Comparison of ENCODE assay signal across 8 mouse cellular contexts in the genomic region with DNA sequence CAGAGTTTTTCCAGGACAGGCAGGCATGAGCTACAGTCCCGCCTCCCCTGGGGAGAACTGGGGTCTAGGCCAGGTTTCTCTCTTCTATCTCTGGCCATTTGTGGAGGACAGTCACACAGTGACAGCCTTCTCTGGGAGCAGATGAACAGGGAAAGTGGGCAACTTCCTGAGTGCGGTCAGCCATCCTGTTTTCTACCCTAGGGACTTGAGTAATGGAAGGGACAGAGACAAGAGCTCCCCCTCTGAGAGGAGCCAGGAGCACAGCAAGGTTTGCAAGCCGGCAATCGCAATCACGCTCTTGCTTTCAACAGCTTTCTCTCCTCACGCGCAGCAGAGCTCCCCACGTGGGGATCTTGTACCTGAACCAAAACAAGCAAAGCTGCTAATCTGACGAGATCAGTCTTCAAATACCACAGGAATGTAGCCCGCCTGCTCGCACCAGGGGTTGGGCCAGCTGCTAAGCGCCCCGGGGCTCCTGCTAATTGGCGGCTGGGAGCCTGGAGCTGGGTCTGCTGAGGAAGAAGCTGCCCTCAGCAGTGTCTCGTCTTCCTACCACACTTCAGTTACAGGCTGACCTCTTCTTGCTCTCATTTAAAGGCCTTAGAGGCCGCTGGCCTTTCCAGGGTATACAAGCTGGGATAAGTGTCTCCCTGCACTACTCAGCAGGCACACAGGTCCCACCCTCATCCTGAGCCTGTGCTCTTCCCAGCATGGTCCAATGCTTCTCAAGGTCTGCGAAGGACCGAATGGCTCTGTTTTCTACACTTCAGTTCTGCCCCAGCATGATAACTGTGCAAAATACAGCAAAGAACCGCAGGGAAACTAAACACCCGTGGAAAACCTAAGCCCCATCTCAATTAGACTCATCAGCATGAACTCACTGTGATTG.
DNase-seq lines count a peak whose midpoint lies in the region; ATAC-seq and TF ChIP-seq lines count a peak whose summit lies in the region.

No protein-coding gene starts in this region.

- H3K9ac ChIP-seq in heart, postnatal 0 days (replicated peaks; ENCODE audit: low read depth, low read length), result peak overlapping the region; percentile 18; the same call in 1 of the 2 replicates
- H3K9ac ChIP-seq in midbrain, embryonic 11.5 days (ENCODE audit: low read length), result no peak overlapping the region

- no peaks in the 10 kb centered on the region for H3K36me3 ChIP-seq in heart, postnatal 0 days (replicated peaks; ENCODE audit: control insufficient read depth, insufficient read depth, low read length)
- no peaks in the 10 kb centered on the region for H3K36me3 ChIP-seq in midbrain, embryonic 11.5 days (ENCODE audit: control insufficient read depth, insufficient read depth, low read length)

- H3K27ac ChIP-seq in heart, postnatal 0 days (ENCODE audit: low read depth), result 0 out of 2 replicates have a peak overlapping the region, but pooled peaks have one; percentile 10
- no peak overlapping the region for H3K27ac ChIP-seq in midbrain, embryonic 11.5 days (ENCODE audit: low read depth, low read length)

- H3K4me2 ChIP-seq in heart, postnatal 0 days (ENCODE audit: low read depth, low read length), result peak overlapping the region; percentile 45
- H3K4me2 ChIP-seq in midbrain, embryonic 11.5 days, result no peak overlapping the region; the same call in 1 of the 2 replicates

- H3K4me1 ChIP-seq in heart, postnatal 0 days (ENCODE audit: control insufficient read depth, insufficient read depth), result peaks cover 31% of the 10 kb centered on the region
- peaks cover 9% of the 10 kb centered on the region; the same call in 1 of the 2 replicates for H3K4me1 ChIP-seq in midbrain, embryonic 11.5 days (ENCODE audit: control insufficient read depth, insufficient read depth, low read length)

- H3K4me3 ChIP-seq in heart, postnatal 0 days (ENCODE audit: low read depth, low read length), result 0 out of 2 replicates have a peak overlapping the region, but pooled peaks have one; percentile 0
- H3K4me3 ChIP-seq in midbrain, embryonic 11.5 days (ENCODE audit: low read depth, low read length), result no peak overlapping the region

- ATAC-seq in heart, postnatal 0 days (ENCODE audit: insufficient read depth, low read depth), result peak; percentile 47
- ATAC-seq in midbrain, embryonic 11.5 days (ENCODE audit: low FRiP score), result no peak
- no peak for ATAC-seq in erythroblast, adult 5-6 weeks (replicated peaks; ENCODE audit: low FRiP score, poor library complexity, severe bottlenecking)

- peak; percentile 98 for DNase-seq in 3T3-L1 (ENCODE audit: low read depth, low spot score)
- DNase-seq in ZHBTc4 (ENCODE audit: low read depth, low spot score), result peak; percentile 80
- DNase-seq in fibroblast of lung, adult 2 months (ENCODE audit: low read depth), result peak; percentile 82
- DNase-seq in heart, postnatal 0 days (ENCODE audit: low spot score), result peak; percentile 43
- peak; percentile 58 to 61 for DNase-seq in kidney, postnatal 36 days
- peak; percentile 73 for DNase-seq in midbrain, embryonic 11.5 days (ENCODE audit: low spot score, missing footprints)
- DNase-seq in urinary bladder, postnatal 4 days (ENCODE audit: low spot score in 2 of 2), result peak; percentile 73 to 76

- no peaks in the 10 kb centered on the region for H3K27me3 ChIP-seq in heart, postnatal 0 days (ENCODE audit: control insufficient read depth, insufficient read depth, low read length)
- H3K27me3 ChIP-seq in midbrain, embryonic 11.5 days (ENCODE audit: control insufficient read depth, insufficient read depth, low read length), result no peaks in the 10 kb centered on the region

- TF ChIP-seq CTCF in heart, postnatal 0 days (IDR thresholded peaks at IDR 0.05; ENCODE audit: low read depth), result peak; percentile 20

- no peaks in the 10 kb centered on the region for H3K9me3 ChIP-seq in heart, postnatal 0 days (replicated peaks; ENCODE audit: control insufficient read depth, low read length)
- H3K9me3 ChIP-seq in midbrain, embryonic 11.5 days (ENCODE audit: control insufficient read depth, low read length), result no peaks in the 10 kb centered on the region

- 0 out of 2 replicates have a peak, but pooled peaks have one; percentile 31 for TF ChIP-seq EP300 in heart, postnatal 0 days (IDR thresholded peaks at IDR 0.05; ENCODE audit: low read depth)

- 12% methylated on average over 20 of the region's 20 CpGs for WGBS in heart, postnatal 0 days
- 17% methylated on average over 20 of the region's 20 CpGs for WGBS in midbrain, embryonic 11.5 days

Comparison
In these comparisons a context has a peak if more than half of its experiments do, and no peak if none do; other contexts are left out.
1. DNase-seq: peak in every context shown above with its lines; median percentile 98 in 3T3-L1; 82 in fibroblast of lung, adult 2 months; 80 in ZHBTc4; 74 in urinary bladder, postnatal 4 days; 73 in midbrain, embryonic 11.5 days; 60 in kidney, postnatal 36 days; 43 in heart, postnatal 0 days.